Mouse (Mus musculus): ENCODE data around the gene Brd9. TPM values are rescaled to one million over a fixed set of nuclear protein-coding genes. Genes with fewer than 3 reads are reported as not detected.
A peak's percentile ranks its signal among the peaks of the same experiment; 100 is the strongest.

Brd9 gene
- polyA plus RNA-seq, 1 experiment: 35.1 TPM

- no peak overlapping the region for H3K27ac ChIP-seq (ENCODE audit: insufficient read depth, low read length)
- no peak overlapping the region for H3K4me3 ChIP-seq (ENCODE audit: insufficient read depth, low read length)
- no peak for TF ChIP-seq POLR2A (IDR thresholded peaks at IDR 0.05; ENCODE audit: low read depth, low read length)
- no peak for TF ChIP-seq CTCF (IDR thresholded peaks at IDR 0.05; ENCODE audit: borderline replicate concordance, insufficient read depth, low read length)
- no peaks in the 10 kb centered on the region for H3K4me1 ChIP-seq (ENCODE audit: control insufficient read depth, insufficient read depth, low read length)
These were observed 1.5 kb downstream of the Brd9 start for GRCm38 (mm10) chr13:73939101-73939500.

DNA sequence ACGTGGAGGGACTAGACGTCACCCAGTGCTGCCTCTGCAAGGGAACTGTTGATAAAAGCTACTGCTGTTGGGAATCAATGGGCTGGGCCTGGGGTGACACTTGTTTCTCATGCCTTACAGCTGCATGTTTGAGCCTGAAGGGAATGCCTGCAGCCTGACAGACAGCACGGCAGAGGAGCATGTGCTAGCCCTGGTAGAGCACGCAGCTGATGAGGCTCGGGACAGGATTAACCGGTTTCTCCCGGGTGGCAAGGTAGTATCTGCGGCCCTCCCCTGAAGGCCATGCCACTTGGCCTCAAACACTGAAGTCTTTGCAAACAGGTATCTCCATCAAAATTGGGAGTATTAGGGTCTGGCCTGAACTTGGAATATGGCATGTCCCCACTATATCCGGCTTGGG, 7.0 kb downstream of the Brd9 start:
- no peak for TF ChIP-seq POLR2A (IDR thresholded peaks at IDR 0.05; ENCODE audit: low read depth, low read length)
- TF ChIP-seq CTCF (IDR thresholded peaks at IDR 0.05; ENCODE audit: borderline replicate concordance, insufficient read depth, low read length): no peak
- Histone ChIP-seq H3K27ac (ENCODE audit: insufficient read depth, low read length) (no peak overlapping the region), H3K4me1 (ENCODE audit: control insufficient read depth, insufficient read depth, low read length) (no peaks in the 10 kb centered on the region), H3K4me3 (ENCODE audit: insufficient read depth, low read length) (no peak overlapping the region)

DNA sequence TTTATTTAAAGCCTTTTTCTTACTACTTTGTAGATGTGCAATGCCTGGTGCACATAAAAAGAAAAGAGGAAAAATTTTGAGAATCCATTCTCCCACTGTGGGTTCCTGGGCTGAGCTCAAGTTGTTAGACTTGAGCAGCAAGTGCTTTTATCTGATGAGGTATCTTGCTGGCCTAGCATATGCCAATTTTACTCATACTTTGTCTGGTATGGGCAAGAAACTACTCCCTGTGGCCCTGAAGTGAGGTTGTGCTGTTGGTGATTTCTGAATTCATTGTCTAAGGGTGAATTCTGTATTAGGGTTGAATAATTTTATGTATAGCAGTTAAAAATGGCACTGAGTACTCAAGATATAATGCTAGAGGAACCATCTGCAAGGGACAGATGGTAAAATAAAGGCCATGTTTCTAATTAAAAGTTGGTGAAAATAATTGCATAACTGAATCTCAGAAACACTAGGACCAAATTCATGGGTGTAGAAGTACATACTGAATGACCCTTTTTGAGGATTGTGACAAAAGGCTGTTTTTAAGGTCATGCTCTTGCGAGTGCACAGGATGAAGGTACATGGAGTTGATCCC, 16.0 kb downstream of the Brd9 start:
- H3K4me1 ChIP-seq (ENCODE audit: control insufficient read depth, insufficient read depth, low read length): no peaks in the 10 kb centered on the region
- no peak overlapping the region for H3K4me3 ChIP-seq (ENCODE audit: insufficient read depth, low read length)
- TF ChIP-seq CTCF (IDR thresholded peaks at IDR 0.05; ENCODE audit: borderline replicate concordance, insufficient read depth, low read length): no peak
- TF ChIP-seq POLR2A (IDR thresholded peaks at IDR 0.05; ENCODE audit: low read depth, low read length): no peak
- H3K27ac ChIP-seq (ENCODE audit: insufficient read depth, low read length): no peak overlapping the region

DNA sequence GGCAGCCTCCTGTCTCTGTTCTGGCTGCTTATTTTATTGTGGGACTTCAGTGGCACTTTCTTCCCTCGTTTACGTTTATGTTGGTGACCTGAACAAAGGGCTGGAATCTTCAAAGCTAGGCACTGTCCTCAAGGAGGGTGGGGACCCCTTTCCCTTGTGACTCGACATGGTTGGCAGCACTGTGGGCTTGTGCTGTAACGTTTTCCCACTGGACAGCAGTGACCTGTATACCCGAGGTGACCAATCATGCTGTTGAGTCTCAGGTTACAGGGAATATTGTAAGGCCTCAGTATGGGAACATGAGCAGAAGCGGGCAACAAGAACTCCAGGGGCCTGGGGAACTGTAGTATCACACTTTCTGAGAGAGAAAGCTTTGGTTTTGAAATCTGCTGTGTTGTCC, 17.1 kb downstream of the Brd9 start:
- no peaks in the 10 kb centered on the region for H3K4me1 ChIP-seq (ENCODE audit: control insufficient read depth, insufficient read depth, low read length)
- H3K27ac ChIP-seq (ENCODE audit: insufficient read depth, low read length): no peak overlapping the region
- H3K4me3 ChIP-seq (ENCODE audit: insufficient read depth, low read length): no peak overlapping the region
- no peak for TF ChIP-seq POLR2A (IDR thresholded peaks at IDR 0.05; ENCODE audit: low read depth, low read length)
- no peak for TF ChIP-seq CTCF (IDR thresholded peaks at IDR 0.05; ENCODE audit: borderline replicate concordance, insufficient read depth, low read length)

DNA sequence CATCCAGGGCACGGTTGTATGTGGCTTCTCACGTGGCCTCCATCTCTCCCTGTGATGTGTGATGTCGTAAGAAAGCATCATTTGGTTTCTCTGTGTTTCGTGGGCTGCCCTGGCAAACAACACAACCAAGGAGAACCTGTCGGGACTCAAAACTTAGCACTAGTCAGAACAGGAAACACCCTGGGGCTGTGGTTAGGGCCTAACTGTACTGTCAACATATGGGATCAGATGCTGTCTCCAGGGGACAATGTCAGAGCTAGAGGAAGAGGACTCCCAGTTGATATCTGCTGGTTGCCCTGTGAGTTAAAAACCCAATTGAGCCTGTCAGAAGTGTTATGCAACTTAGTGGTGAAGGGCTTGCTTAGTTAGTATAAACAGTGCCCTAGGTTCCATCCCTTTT, 17.9 kb downstream of the Brd9 start:
- H3K4me3 ChIP-seq (ENCODE audit: insufficient read depth, low read length): no peak overlapping the region

DNA sequence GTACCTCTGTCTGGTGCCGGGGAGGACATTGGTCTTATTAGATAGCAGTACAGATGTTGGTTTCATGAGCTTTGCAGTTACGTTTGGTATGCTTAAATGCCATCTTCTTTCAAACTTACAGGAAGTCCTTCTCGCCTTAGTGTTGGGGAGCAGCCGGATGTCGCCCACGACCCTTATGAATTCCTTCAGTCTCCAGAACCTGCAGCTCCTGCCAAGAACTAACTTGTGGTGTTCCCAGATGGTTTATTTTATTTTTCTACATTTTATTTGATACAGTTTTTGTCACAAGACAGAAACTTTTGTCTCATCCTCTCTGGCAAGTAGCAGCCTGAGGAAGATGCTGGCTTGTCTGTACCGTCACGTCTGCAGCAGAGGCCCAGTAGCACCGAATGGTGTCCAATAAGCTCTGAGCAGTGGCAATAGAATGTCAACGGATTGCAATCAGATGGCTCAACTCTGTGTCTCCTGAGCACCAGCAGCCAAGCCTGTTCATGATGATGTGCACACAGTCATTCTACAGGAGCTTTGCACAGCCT, 22.6 kb downstream of the Brd9 start:
- no peaks in the 10 kb centered on the region for H3K4me1 ChIP-seq (ENCODE audit: control insufficient read depth, insufficient read depth, low read length)
- TF ChIP-seq CTCF (IDR thresholded peaks at IDR 0.05; ENCODE audit: borderline replicate concordance, insufficient read depth, low read length): no peak
- no peak for TF ChIP-seq POLR2A (IDR thresholded peaks at IDR 0.05; ENCODE audit: low read depth, low read length)

More for the DNA sequence above, 17.9 kb downstream of the Brd9 start:
- no peak overlapping the region for H3K27ac ChIP-seq (ENCODE audit: insufficient read depth, low read length)
- TF ChIP-seq POLR2A (IDR thresholded peaks at IDR 0.05; ENCODE audit: low read depth, low read length): no peak
- no peak for TF ChIP-seq CTCF (IDR thresholded peaks at IDR 0.05; ENCODE audit: borderline replicate concordance, insufficient read depth, low read length)
- H3K4me1 ChIP-seq (ENCODE audit: control insufficient read depth, insufficient read depth, low read length): no peaks in the 10 kb centered on the region

DNA sequence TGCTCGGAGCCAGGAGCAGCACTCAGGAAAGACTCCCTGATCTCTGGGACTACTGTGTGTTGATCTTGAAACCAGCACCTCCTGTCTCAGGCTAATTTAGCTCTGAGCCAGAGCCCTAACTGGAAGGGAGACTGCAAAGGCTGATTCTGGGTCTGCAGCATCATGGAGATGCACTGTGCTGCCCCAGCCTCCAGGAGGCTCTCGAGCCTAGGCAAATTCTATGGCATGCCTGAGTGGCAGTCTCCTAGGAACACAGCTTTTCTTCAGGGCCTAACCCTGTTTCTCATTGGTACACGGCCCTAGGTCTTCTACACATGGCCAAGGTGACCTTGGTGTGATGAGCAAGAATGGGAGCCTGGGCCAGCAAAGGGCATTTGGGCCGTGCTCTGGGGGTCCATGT, 23.6 kb downstream of the Brd9 start:
- no peak overlapping the region for H3K27ac ChIP-seq (ENCODE audit: insufficient read depth, low read length)
- TF ChIP-seq POLR2A (IDR thresholded peaks at IDR 0.05; ENCODE audit: low read depth, low read length): no peak
- TF ChIP-seq CTCF (IDR thresholded peaks at IDR 0.05; ENCODE audit: borderline replicate concordance, insufficient read depth, low read length): no peak
- no peaks in the 10 kb centered on the region for H3K4me1 ChIP-seq (ENCODE audit: control insufficient read depth, insufficient read depth, low read length)
- no peak overlapping the region for H3K4me3 ChIP-seq (ENCODE audit: insufficient read depth, low read length)

More for the DNA sequence above, 22.6 kb downstream of the Brd9 start:
- Histone ChIP-seq H3K27ac (ENCODE audit: insufficient read depth, low read length) (no peak overlapping the region), H3K4me3 (ENCODE audit: insufficient read depth, low read length) (no peak overlapping the region)

- Histone ChIP-seq H3K4me3 (ENCODE audit: insufficient read depth, low read length) (no peak within 1 kb of the TSS), H3K4me1 (ENCODE audit: control insufficient read depth, insufficient read depth, low read length) (no peaks in the 10 kb centered on the region), H3K27ac (ENCODE audit: insufficient read depth, low read length) (no peak within 1 kb of the TSS)
- TF ChIP-seq POLR2A (IDR thresholded peaks at IDR 0.05; ENCODE audit: low read depth, low read length) (no peak), CTCF (IDR thresholded peaks at IDR 0.05; ENCODE audit: borderline replicate concordance, insufficient read depth, low read length) (no peak)
These were observed 25.9 kb downstream of the Brd9 start, which contains the start of gene Zdhhc11 for GRCm38 (mm10) chr13:73963551-73963950. Gene Zdhhc11 (plus strand): TSS chr13:73963851.

GRCm38 (mm10) chr13:73970545-73971448, 33.2 kb downstream of the Brd9 start:
- TF ChIP-seq CTCF (IDR thresholded peaks at IDR 0.05; ENCODE audit: borderline replicate concordance, insufficient read depth, low read length) (peak; percentile 62; the same call in 1 of the 2 replicates), POLR2A (IDR thresholded peaks at IDR 0.05; ENCODE audit: low read depth, low read length) (no peak)
- H3K4me1 ChIP-seq (ENCODE audit: control insufficient read depth, insufficient read depth, low read length): no peaks in the 10 kb centered on the region
- H3K4me3 ChIP-seq (ENCODE audit: insufficient read depth, low read length): no peak overlapping the region
- H3K27ac ChIP-seq (ENCODE audit: insufficient read depth, low read length): no peak overlapping the region

- Histone ChIP-seq H3K4me3 (ENCODE audit: insufficient read depth, low read length) (no peak overlapping the region), H3K4me1 (ENCODE audit: control insufficient read depth, insufficient read depth, low read length) (no peaks in the 10 kb centered on the region), H3K27ac (ENCODE audit: insufficient read depth, low read length) (no peak overlapping the region)
- no peak for TF ChIP-seq CTCF (IDR thresholded peaks at IDR 0.05; ENCODE audit: borderline replicate concordance, insufficient read depth, low read length)
- no peak for TF ChIP-seq POLR2A (IDR thresholded peaks at IDR 0.05; ENCODE audit: low read depth, low read length)
These were observed 36.9 kb downstream of the Brd9 start for GRCm38 (mm10) chr13:73974523-73974922.
